Mouse (Mus musculus): ENCODE results near the gene Defb25. TPM values are rescaled to one million over a fixed set of nuclear protein-coding genes. Genes with fewer than 3 reads are reported as not detected.

Defb25 gene
- polyA plus RNA-seq, 1 experiment from 2014 or later, result not detected

GRCm38 (mm10) chr2:152653874-152654715 is 31.2 kb upstream of the Defb25 start:
- Histone ChIP-seq H3K27me3 (ENCODE audit: control insufficient read depth, insufficient read depth, low read length) (no peaks in the 10 kb centered on the region), H3K36me3 (ENCODE audit: control insufficient read depth, insufficient read depth, low read length) (no peaks in the 10 kb centered on the region), H3K9ac (replicated peaks; ENCODE audit: low read depth, low read length) (no peak overlapping the region), H3K9me3 (ENCODE audit: control insufficient read depth, low read length) (no peaks in the 10 kb centered on the region), H3K27ac (ENCODE audit: low read depth, low read length) (peak overlapping the region; percentile 76), H3K4me3 (ENCODE audit: low read depth, low read length) (no peak overlapping the region), H3K4me1 (ENCODE audit: control insufficient read depth, insufficient read depth, low read length) (peaks cover 6% of the 10 kb centered on the region; the same call in 1 of the 2 replicates), H3K4me2 (ENCODE audit: low read depth, low read length) (peak overlapping the region; percentile 17; the same call in 1 of the 2 replicates)
- WGBS, result 41% methylated on average over 14 of the region's 14 CpGs
- peak; percentile 93 for ATAC-seq (ENCODE audit: low read depth)

GRCm38 (mm10) chr2:152652901-152653620 is 30.2 kb upstream of the Defb25 start:
- 75% methylated on average over 10 of the region's 10 CpGs for WGBS
- Histone ChIP-seq H3K27me3 (ENCODE audit: control insufficient read depth, insufficient read depth, low read length) (no peaks in the 10 kb centered on the region), H3K9me3 (ENCODE audit: control insufficient read depth, low read length) (no peaks in the 10 kb centered on the region), H3K4me3 (ENCODE audit: low read depth, low read length) (no peak overlapping the region), H3K9ac (replicated peaks; ENCODE audit: low read depth, low read length) (no peak overlapping the region), H3K4me1 (ENCODE audit: control insufficient read depth, insufficient read depth, low read length) (peaks cover 6% of the 10 kb centered on the region; the same call in 1 of the 2 replicates), H3K36me3 (ENCODE audit: control insufficient read depth, insufficient read depth, low read length) (no peaks in the 10 kb centered on the region), H3K4me2 (ENCODE audit: low read depth, low read length) (no peak overlapping the region), H3K27ac (ENCODE audit: low read depth, low read length) (no peak overlapping the region)
- no peak for ATAC-seq (ENCODE audit: low read depth)

GRCm38 (mm10) chr2:152639406-152640113 is 16.7 kb upstream of the Defb25 start:
- WGBS, result 12% methylated on average over 11 of the region's 11 CpGs
- ATAC-seq (ENCODE audit: low read depth), result no peak

GRCm38 (mm10) chr2:152638865-152639264 is 16.0 kb upstream of the Defb25 start:
- ATAC-seq (ENCODE audit: low read depth), result no peak
- Histone ChIP-seq H3K36me3 (ENCODE audit: control insufficient read depth, insufficient read depth, low read length) (no peaks in the 10 kb centered on the region), H3K9ac (replicated peaks; ENCODE audit: low read depth, low read length) (no peak overlapping the region), H3K4me1 (ENCODE audit: control insufficient read depth, insufficient read depth, low read length) (no peaks in the 10 kb centered on the region), H3K4me3 (ENCODE audit: low read depth, low read length) (no peak overlapping the region), H3K9me3 (ENCODE audit: control insufficient read depth, low read length) (no peaks in the 10 kb centered on the region), H3K4me2 (ENCODE audit: low read depth, low read length) (no peak overlapping the region), H3K27me3 (ENCODE audit: control insufficient read depth, insufficient read depth, low read length) (no peaks in the 10 kb centered on the region), H3K27ac (ENCODE audit: low read depth, low read length) (no peak overlapping the region)
- WGBS, result 54% methylated on average over 6 of the region's 6 CpGs

More at GRCm38 (mm10) chr2:152639406-152640113, 16.7 kb upstream of the Defb25 start:
- H3K27ac ChIP-seq (ENCODE audit: low read depth, low read length), result no peak overlapping the region
- no peak overlapping the region for H3K4me2 ChIP-seq (ENCODE audit: low read depth, low read length)
- H3K4me1 ChIP-seq (ENCODE audit: control insufficient read depth, insufficient read depth, low read length), result no peaks in the 10 kb centered on the region
- H3K4me3 ChIP-seq (ENCODE audit: low read depth, low read length), result no peak overlapping the region
- no peaks in the 10 kb centered on the region for H3K9me3 ChIP-seq (ENCODE audit: control insufficient read depth, low read length)
- H3K36me3 ChIP-seq (ENCODE audit: control insufficient read depth, insufficient read depth, low read length), result no peaks in the 10 kb centered on the region
- no peak overlapping the region for H3K9ac ChIP-seq (replicated peaks; ENCODE audit: low read depth, low read length)
- H3K27me3 ChIP-seq (ENCODE audit: control insufficient read depth, insufficient read depth, low read length), result no peaks in the 10 kb centered on the region

GRCm38 (mm10) chr2:152637381-152637780 is 14.5 kb upstream of the Defb25 start:
- no peak overlapping the region for H3K4me2 ChIP-seq (ENCODE audit: low read depth, low read length)
- no peaks in the 10 kb centered on the region for H3K27me3 ChIP-seq (ENCODE audit: control insufficient read depth, insufficient read depth, low read length)
- H3K4me1 ChIP-seq (ENCODE audit: control insufficient read depth, insufficient read depth, low read length), result no peaks in the 10 kb centered on the region
- H3K36me3 ChIP-seq (ENCODE audit: control insufficient read depth, insufficient read depth, low read length), result no peaks in the 10 kb centered on the region
- no peak overlapping the region for H3K4me3 ChIP-seq (ENCODE audit: low read depth, low read length)
- WGBS, result 90% methylated on average over 4 of the region's 4 CpGs
- H3K9me3 ChIP-seq (ENCODE audit: control insufficient read depth, low read length), result no peaks in the 10 kb centered on the region
- no peak for ATAC-seq (ENCODE audit: low read depth)
- no peak overlapping the region for H3K27ac ChIP-seq (ENCODE audit: low read depth, low read length)
- H3K9ac ChIP-seq (replicated peaks; ENCODE audit: low read depth, low read length), result no peak overlapping the region

GRCm38 (mm10) chr2:152637006-152637322 is 14.1 kb upstream of the Defb25 start:
- Histone ChIP-seq H3K27me3 (ENCODE audit: control insufficient read depth, insufficient read depth, low read length) (no peaks in the 10 kb centered on the region), H3K4me1 (ENCODE audit: control insufficient read depth, insufficient read depth, low read length) (no peaks in the 10 kb centered on the region), H3K36me3 (ENCODE audit: control insufficient read depth, insufficient read depth, low read length) (no peaks in the 10 kb centered on the region), H3K27ac (ENCODE audit: low read depth, low read length) (no peak overlapping the region), H3K4me3 (ENCODE audit: low read depth, low read length) (no peak overlapping the region), H3K9me3 (ENCODE audit: control insufficient read depth, low read length) (no peaks in the 10 kb centered on the region), H3K4me2 (ENCODE audit: low read depth, low read length) (no peak overlapping the region), H3K9ac (replicated peaks; ENCODE audit: low read depth, low read length) (no peak overlapping the region)
- 81% methylated on average over 6 of the region's 6 CpGs for whole genome bisulfite sequencing
- ATAC-seq (ENCODE audit: low read depth), result no peak

GRCm38 (mm10) chr2:152636246-152637005 is 13.6 kb upstream of the Defb25 start:
- Histone ChIP-seq H3K9me3 (ENCODE audit: control insufficient read depth, low read length) (no peaks in the 10 kb centered on the region), H3K27ac (ENCODE audit: low read depth, low read length) (no peak overlapping the region), H3K36me3 (ENCODE audit: control insufficient read depth, insufficient read depth, low read length) (no peaks in the 10 kb centered on the region), H3K4me3 (ENCODE audit: low read depth, low read length) (no peak overlapping the region), H3K4me1 (ENCODE audit: control insufficient read depth, insufficient read depth, low read length) (no peaks in the 10 kb centered on the region), H3K9ac (replicated peaks; ENCODE audit: low read depth, low read length) (no peak overlapping the region), H3K4me2 (ENCODE audit: low read depth, low read length) (no peak overlapping the region), H3K27me3 (ENCODE audit: control insufficient read depth, insufficient read depth, low read length) (no peaks in the 10 kb centered on the region)
- 76% methylated on average over 23 of the region's 23 CpGs for WGBS
- ATAC-seq (ENCODE audit: low read depth), result no peak

GRCm38 (mm10) chr2:152634311-152634710 is 11.5 kb upstream of the Defb25 start:
- Histone ChIP-seq H3K9ac (replicated peaks; ENCODE audit: low read depth, low read length) (no peak overlapping the region), H3K4me2 (ENCODE audit: low read depth, low read length) (no peak overlapping the region), H3K4me3 (ENCODE audit: low read depth, low read length) (no peak overlapping the region), H3K36me3 (ENCODE audit: control insufficient read depth, insufficient read depth, low read length) (no peaks in the 10 kb centered on the region), H3K9me3 (ENCODE audit: control insufficient read depth, low read length) (no peaks in the 10 kb centered on the region), H3K4me1 (ENCODE audit: control insufficient read depth, insufficient read depth, low read length) (no peaks in the 10 kb centered on the region), H3K27ac (ENCODE audit: low read depth, low read length) (no peak overlapping the region), H3K27me3 (ENCODE audit: control insufficient read depth, insufficient read depth, low read length) (no peaks in the 10 kb centered on the region)
- WGBS, result 74% methylated on average over 29 of the region's 29 CpGs
- ATAC-seq (ENCODE audit: low read depth), result no peak

Data from neural tube, embryonic 14.5 days (tissue).